Mouse (Mus musculus): ENCODE measurements at regions not wholly inside any gene's neighbourhood (a gene's known extent, or its start where the extent isn't known, plus 50 kb on each side); places are given as distances from the start of the nearest gene placed in this dataset.

- no peak overlapping the region for H3K27ac ChIP-seq (ENCODE audit: control insufficient read depth, insufficient read depth, low read depth, low read length, poor library complexity)
- WGBS = 85% methylated on average over 11 of the region's 11 CpGs
- H3K4me3 ChIP-seq (replicated peaks; ENCODE audit: control insufficient read depth, low read depth, low read length) = no peak overlapping the region
- TF ChIP-seq POLR2A (IDR thresholded peaks at IDR 0.05; ENCODE audit: borderline replicate concordance, control insufficient read depth, low read depth, low read length) (no peak), CTCF (IDR thresholded peaks at IDR 0.05; ENCODE audit: control insufficient read depth, insufficient read depth, low read length) (no peak)
- no peaks in the 10 kb centered on the region; the same call in 1 of the 2 replicates for H3K4me1 ChIP-seq (ENCODE audit: control insufficient read depth, insufficient read depth, low read length)
These were observed 241.7 kb upstream of the Nt5e start for GRCm38 (mm10) chr9:88085181-88085816.

DNA sequence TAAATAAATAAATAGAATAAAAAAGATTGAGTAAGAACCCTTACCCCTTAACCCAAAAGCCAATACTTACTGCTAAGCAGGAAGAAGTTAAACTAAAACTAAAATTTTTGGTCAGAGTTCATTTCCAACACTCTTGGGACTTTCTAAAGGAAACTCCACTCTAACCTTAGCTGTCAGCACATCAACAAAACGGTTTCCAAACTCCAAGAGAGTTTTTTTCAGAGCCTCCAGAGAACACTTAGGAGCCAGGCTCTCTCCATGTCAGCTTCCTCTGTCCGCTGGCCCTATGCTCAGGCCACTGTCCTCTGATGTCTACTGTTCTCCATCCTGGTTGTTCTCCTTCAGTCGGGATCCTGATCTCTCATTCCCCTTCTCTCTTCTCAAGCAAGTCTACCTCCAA is 241.1 kb upstream of the Nt5e start:
- Histone ChIP-seq H3K4me3 (replicated peaks; ENCODE audit: control insufficient read depth, low read depth, low read length) (no peak overlapping the region), H3K4me1 (ENCODE audit: control insufficient read depth, insufficient read depth, low read length) (no peaks in the 10 kb centered on the region), H3K27ac (ENCODE audit: control insufficient read depth, insufficient read depth, low read depth, low read length, poor library complexity) (no peak overlapping the region)
- WGBS = 62% methylated on average over 3 of the region's 3 CpGs
- TF ChIP-seq POLR2A (IDR thresholded peaks at IDR 0.05; ENCODE audit: borderline replicate concordance, control insufficient read depth, low read depth, low read length) (no peak), CTCF (IDR thresholded peaks at IDR 0.05; ENCODE audit: control insufficient read depth, insufficient read depth, low read length) (no peak)

- H3K4me1 ChIP-seq (ENCODE audit: control insufficient read depth, insufficient read depth, low read length) = no peaks in the 10 kb centered on the region
- 52% methylated on average over 8 of the region's 8 CpGs for WGBS
- TF ChIP-seq POLR2A (IDR thresholded peaks at IDR 0.05; ENCODE audit: borderline replicate concordance, control insufficient read depth, low read depth, low read length) (no peak), CTCF (IDR thresholded peaks at IDR 0.05; ENCODE audit: control insufficient read depth, insufficient read depth, low read length) (no peak)
- H3K27ac ChIP-seq (ENCODE audit: control insufficient read depth, insufficient read depth, low read depth, low read length, poor library complexity) = no peak overlapping the region
- no peak overlapping the region for H3K4me3 ChIP-seq (replicated peaks; ENCODE audit: control insufficient read depth, low read depth, low read length)
These were observed 235.0 kb upstream of the Nt5e start for GRCm38 (mm10) chr9:88091781-88092527.

DNA sequence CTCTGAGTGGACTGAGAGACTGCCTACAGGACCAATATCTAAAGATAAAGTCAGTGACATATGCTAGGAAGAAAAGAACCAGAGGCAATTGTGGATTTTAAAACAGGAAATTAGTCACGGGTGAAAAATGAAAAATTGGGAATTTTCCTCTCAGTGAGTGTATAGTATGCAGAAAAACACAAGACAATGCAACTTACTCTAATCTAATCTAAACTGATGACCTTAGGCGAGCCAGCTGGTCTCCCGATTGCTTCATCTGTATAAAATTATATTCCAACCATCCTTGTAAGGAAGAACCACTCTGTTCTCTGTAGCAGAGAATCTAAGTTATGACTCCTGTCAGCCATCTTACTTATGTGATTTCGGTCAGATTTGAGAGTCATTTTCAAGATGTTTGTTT is 234.4 kb upstream of the Nt5e start:
- 70% methylated on average over 4 of the region's 4 CpGs for WGBS
- TF ChIP-seq CTCF (IDR thresholded peaks at IDR 0.05; ENCODE audit: control insufficient read depth, insufficient read depth, low read length) (no peak), POLR2A (IDR thresholded peaks at IDR 0.05; ENCODE audit: borderline replicate concordance, control insufficient read depth, low read depth, low read length) (no peak)
- Histone ChIP-seq H3K4me3 (replicated peaks; ENCODE audit: control insufficient read depth, low read depth, low read length) (no peak overlapping the region), H3K4me1 (ENCODE audit: control insufficient read depth, insufficient read depth, low read length) (no peaks in the 10 kb centered on the region), H3K27ac (ENCODE audit: control insufficient read depth, insufficient read depth, low read depth, low read length, poor library complexity) (no peak overlapping the region)

- Histone ChIP-seq H3K4me3 (replicated peaks; ENCODE audit: control insufficient read depth, low read depth, low read length) (no peak overlapping the region), H3K27ac (ENCODE audit: control insufficient read depth, insufficient read depth, low read depth, low read length, poor library complexity) (no peak overlapping the region), H3K4me1 (ENCODE audit: control insufficient read depth, insufficient read depth, low read length) (no peaks in the 10 kb centered on the region)
- whole genome bisulfite sequencing = 55% methylated on average over 1 of the region's 1 CpGs
- no peak for TF ChIP-seq POLR2A (IDR thresholded peaks at IDR 0.05; ENCODE audit: borderline replicate concordance, control insufficient read depth, low read depth, low read length)
- TF ChIP-seq CTCF (IDR thresholded peaks at IDR 0.05; ENCODE audit: control insufficient read depth, insufficient read depth, low read length) = no peak
These were observed 213.9 kb upstream of the Nt5e start for GRCm38 (mm10) chr9:88113094-88113493.

DNA sequence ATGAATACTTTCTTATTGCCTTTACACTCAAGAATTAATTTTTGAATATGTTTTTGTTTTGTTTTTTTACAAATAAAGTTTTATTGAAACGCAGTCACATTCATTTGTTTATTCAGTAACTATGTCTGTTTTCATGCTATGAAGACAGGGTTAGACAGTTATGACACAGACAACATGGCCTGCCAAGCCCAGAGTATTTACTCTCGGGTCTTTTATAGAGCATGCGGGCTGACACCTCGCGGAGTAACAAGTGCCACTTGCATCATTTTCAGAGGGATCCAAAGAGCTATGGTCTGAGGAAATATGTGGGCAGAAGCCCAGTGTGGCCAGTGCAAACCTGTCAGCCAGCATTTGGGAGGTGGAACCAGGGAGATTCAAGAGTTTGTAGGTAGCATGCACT is 206.5 kb upstream of the Nt5e start:
- Histone ChIP-seq H3K27ac (ENCODE audit: control insufficient read depth, insufficient read depth, low read depth, low read length, poor library complexity) (no peak overlapping the region), H3K4me3 (replicated peaks; ENCODE audit: control insufficient read depth, low read depth, low read length) (no peak overlapping the region), H3K4me1 (ENCODE audit: control insufficient read depth, insufficient read depth, low read length) (no peaks in the 10 kb centered on the region)
- WGBS = 88% methylated on average over 5 of the region's 5 CpGs
- no peak for TF ChIP-seq CTCF (IDR thresholded peaks at IDR 0.05; ENCODE audit: control insufficient read depth, insufficient read depth, low read length)
- TF ChIP-seq POLR2A (IDR thresholded peaks at IDR 0.05; ENCODE audit: borderline replicate concordance, control insufficient read depth, low read depth, low read length) = no peak

DNA sequence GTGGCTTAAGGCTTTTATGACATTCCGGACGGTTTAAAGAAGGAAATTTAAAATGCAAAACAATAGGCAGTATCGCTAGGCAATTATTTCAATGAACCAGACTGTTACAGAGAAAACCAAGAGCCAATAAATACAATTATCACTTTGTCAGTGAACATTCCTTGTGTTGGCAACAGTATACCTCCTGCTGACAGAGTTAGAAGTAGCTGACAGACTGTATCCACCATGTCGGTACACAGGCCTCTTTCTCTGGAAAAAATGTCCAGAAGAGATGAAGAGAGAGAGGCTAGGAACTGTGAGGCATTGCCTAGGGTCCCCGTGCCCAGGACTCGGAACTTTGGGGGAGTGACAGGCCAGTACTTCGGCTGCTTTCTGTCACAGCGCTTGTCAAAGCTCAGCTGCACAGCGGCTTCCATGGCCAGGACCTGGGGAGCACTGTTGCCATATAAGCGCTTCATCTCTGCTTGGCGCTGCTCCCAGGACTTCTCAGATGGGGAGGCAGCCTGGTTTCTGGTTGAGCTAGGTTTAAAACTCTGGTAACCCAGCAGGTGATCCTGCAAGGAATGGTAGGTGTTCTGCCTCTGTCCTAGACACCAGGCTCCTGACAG is 205.9 kb upstream of the Nt5e start:
- H3K4me3 ChIP-seq (replicated peaks; ENCODE audit: control insufficient read depth, low read depth, low read length) = no peak overlapping the region
- no peaks in the 10 kb centered on the region for H3K4me1 ChIP-seq (ENCODE audit: control insufficient read depth, insufficient read depth, low read length)
- WGBS = 87% methylated on average over 11 of the region's 11 CpGs
- TF ChIP-seq CTCF (IDR thresholded peaks at IDR 0.05; ENCODE audit: control insufficient read depth, insufficient read depth, low read length) (no peak), POLR2A (IDR thresholded peaks at IDR 0.05; ENCODE audit: borderline replicate concordance, control insufficient read depth, low read depth, low read length) (no peak)
- H3K27ac ChIP-seq (ENCODE audit: control insufficient read depth, insufficient read depth, low read depth, low read length, poor library complexity) = no peak overlapping the region

- WGBS = 84% methylated on average over 9 of the region's 9 CpGs
- no peak for TF ChIP-seq CTCF (IDR thresholded peaks at IDR 0.05; ENCODE audit: control insufficient read depth, insufficient read depth, low read length)
- no peak for TF ChIP-seq POLR2A (IDR thresholded peaks at IDR 0.05; ENCODE audit: borderline replicate concordance, control insufficient read depth, low read depth, low read length)
- Histone ChIP-seq H3K27ac (ENCODE audit: control insufficient read depth, insufficient read depth, low read depth, low read length, poor library complexity) (no peak overlapping the region), H3K4me3 (replicated peaks; ENCODE audit: control insufficient read depth, low read depth, low read length) (no peak overlapping the region), H3K4me1 (ENCODE audit: control insufficient read depth, insufficient read depth, low read length) (no peaks in the 10 kb centered on the region)
These were observed 202.5 kb upstream of the Nt5e start for GRCm38 (mm10) chr9:88124322-88125005.
